In genomic region chr4:151919135-151919840, GRCm38 (mm10) we compare ENCODE assay signal across 16 mouse cellular contexts. TPM values are rescaled to one million over a fixed set of nuclear protein-coding genes. Genes with fewer than 3 reads are reported as not detected.
A peak's percentile ranks its signal among the peaks of the same experiment; 100 is the strongest.
DNase-seq lines count a peak whose midpoint lies in the region; ATAC-seq and TF ChIP-seq lines count a peak whose summit lies in the region.
"Had no signal": no experiment of that assay in that cellular context is flagged by ENCODE, and none has a peak within 500 bp of the region (broad histone marks: within the 10 kb centered on the region; RNA-seq: fewer than 3 reads in every experiment).

No protein-coding gene starts in this region.

- no peak overlapping the region for H3K27ac ChIP-seq in forebrain, embryonic 12.5 days
- no peak overlapping the region for H3K27ac ChIP-seq in forebrain, embryonic 13.5 days
- no peak overlapping the region for H3K27ac ChIP-seq in liver, postnatal 0 days (ENCODE audit: low read depth)
- H3K27ac ChIP-seq in limb, embryonic 10.5 days = peak overlapping the region; percentile 68
- H3K27ac ChIP-seq: hindbrain, embryonic 12.5 days had no signal

- H3K4me1 ChIP-seq in forebrain, embryonic 12.5 days = peaks cover 2% of the 10 kb centered on the region; the same call in 1 of the 2 replicates
- 0 out of 2 replicates have a peak, but pooled peaks cover 3% of the 10 kb centered on the region for H3K4me1 ChIP-seq in forebrain, embryonic 13.5 days
- H3K4me1 ChIP-seq in liver, postnatal 0 days (ENCODE audit: insufficient read depth) = no peaks in the 10 kb centered on the region
- H3K4me1 ChIP-seq in limb, embryonic 10.5 days = peaks cover 13% of the 10 kb centered on the region

- peak; percentile 59 for DNase-seq in liver
- no peak for DNase-seq in liver, postnatal 0 days
- DNase-seq in limb, embryonic 10.5 days (ENCODE audit: low spot score) = peak; percentile 46
- no peak for DNase-seq in left cerebral cortex, adult 11 months (ENCODE audit: low spot score)
- DNase-seq in frontal cortex, postnatal 36 days (ENCODE audit: low spot score in 2 of 2) = no peak
- DNase-seq: cerebellum, adult 18-20 months; gastrocnemius, postnatal 10 days; kidney, adult 2 months; lung, postnatal 10 days; right cerebral cortex, postnatal 25 days; thymus, adult 2 months had no signal

- no peaks in the 10 kb centered on the region for H3K27me3 ChIP-seq in forebrain, embryonic 12.5 days
- H3K27me3 ChIP-seq in forebrain, embryonic 13.5 days = no peaks in the 10 kb centered on the region
- H3K27me3 ChIP-seq in liver, postnatal 0 days (ENCODE audit: insufficient read depth, low read length) = no peaks in the 10 kb centered on the region
- H3K27me3 ChIP-seq in limb, embryonic 10.5 days (ENCODE audit: low read depth, poor library complexity, severe bottlenecking) = no peaks in the 10 kb centered on the region
- H3K27me3 ChIP-seq: hindbrain, embryonic 12.5 days had no signal

- H3K9ac ChIP-seq in forebrain, embryonic 12.5 days = no peak overlapping the region
- no peak overlapping the region for H3K9ac ChIP-seq in forebrain, embryonic 13.5 days
- H3K9ac ChIP-seq in liver, postnatal 0 days (replicated peaks) = no peak overlapping the region

- no peak for ATAC-seq in forebrain, embryonic 12.5 days (ENCODE audit: low FRiP score)
- no peak for ATAC-seq in forebrain, embryonic 13.5 days
- ATAC-seq in liver, postnatal 0 days = no peak
- peak; percentile 61 for ATAC-seq in megakaryocyte progenitor cell, adult 5-6 weeks (replicated peaks; ENCODE audit: poor library complexity)

- H3K4me3 ChIP-seq in forebrain, embryonic 12.5 days (replicated peaks) = no peak overlapping the region
- no peak overlapping the region for H3K4me3 ChIP-seq in forebrain, embryonic 13.5 days
- H3K4me3 ChIP-seq in liver, postnatal 0 days (ENCODE audit: low read depth, low read length) = no peak overlapping the region
- H3K4me3 ChIP-seq in limb, embryonic 10.5 days = peak overlapping the region; percentile 37; the same call in 1 of the 2 replicates

- H3K9me3 ChIP-seq in forebrain, embryonic 12.5 days = no peaks in the 10 kb centered on the region
- no peaks in the 10 kb centered on the region for H3K9me3 ChIP-seq in forebrain, embryonic 13.5 days (replicated peaks)
- peaks cover 5% of the 10 kb centered on the region; the same call in 1 of the 2 replicates for H3K9me3 ChIP-seq in liver, postnatal 0 days (ENCODE audit: low read length)
- H3K9me3 ChIP-seq in limb, embryonic 10.5 days (replicated peaks) = no peaks in the 10 kb centered on the region

- TF ChIP-seq EP300 in liver, postnatal 0 days (IDR thresholded peaks at IDR 0.05; ENCODE audit: low read depth) = no peak

- WGBS in forebrain, embryonic 12.5 days = 78% methylated on average over 20 of the region's 20 CpGs
- WGBS in forebrain, embryonic 13.5 days = 80% methylated on average over 20 of the region's 20 CpGs
- WGBS in liver, postnatal 0 days (ENCODE audit: insufficient replicate concordance) = 66% methylated on average over 20 of the region's 20 CpGs
- WGBS in limb, embryonic 10.5 days = 66% methylated on average over 20 of the region's 20 CpGs

- no peaks in the 10 kb centered on the region for H3K36me3 ChIP-seq in forebrain, embryonic 12.5 days (replicated peaks)
- no peaks in the 10 kb centered on the region for H3K36me3 ChIP-seq in forebrain, embryonic 13.5 days (ENCODE audit: poor library complexity, severe bottlenecking)
- no peaks in the 10 kb centered on the region for H3K36me3 ChIP-seq in liver, postnatal 0 days (replicated peaks; ENCODE audit: insufficient read depth, low read length)
- no peaks in the 10 kb centered on the region for H3K36me3 ChIP-seq in limb, embryonic 10.5 days
- H3K36me3 ChIP-seq: G1E; hindbrain, embryonic 12.5 days had no signal

- no peak for TF ChIP-seq CTCF in liver, postnatal 0 days (IDR thresholded peaks at IDR 0.05; ENCODE audit: low read depth)

- peak overlapping the region; percentile 51; the same call in 1 of the 2 replicates for H3K4me2 ChIP-seq in forebrain, embryonic 12.5 days
- H3K4me2 ChIP-seq in forebrain, embryonic 13.5 days = no peak overlapping the region
- no peak overlapping the region for H3K4me2 ChIP-seq in liver, postnatal 0 days (ENCODE audit: low read depth, low read length)

RNA-seq across cellular contexts. Expression of gene Dnajc11, which starts 14.2 kb away (rescaled TPM):
- polyA plus RNA-seq in forebrain, embryonic 12.5 days (2016; fragmentation: Nextera tagmentation; extraction: Ambion mirVana) = 83.9 and 89.0 TPM in 2 replicates
- polyA plus RNA-seq in forebrain, embryonic 13.5 days (2015; fragmentation: Nextera tagmentation; extraction: Ambion mirVana) = 77.0 and 89.2 TPM in 2 replicates
- 28.8 and 29.2 TPM in 2 replicates for polyA plus RNA-seq in liver, postnatal 0 days (2015; fragmentation: Nextera tagmentation; extraction: Ambion mirVana)
- polyA plus RNA-seq in limb, embryonic 10.5 days (2016; fragmentation: Nextera tagmentation; extraction: Ambion mirVana) = 121 TPM in 2 replicates
- total RNA-seq in megakaryocyte progenitor cell, adult 5-6 weeks (2015) = 35.5 and 45.2 TPM in 2 replicates
- 89.2 and 106 TPM in 2 replicates for total RNA-seq in megakaryocyte progenitor cell, adult 5-6 weeks (2017)

RNA-seq across cellular contexts. Expression of gene Camta1, which starts 57.6 kb away (rescaled TPM):
- 148 and 164 TPM in 2 replicates for polyA plus RNA-seq in forebrain, embryonic 12.5 days (2016; fragmentation: Nextera tagmentation; extraction: Ambion mirVana)
- polyA plus RNA-seq in forebrain, embryonic 13.5 days (2015; fragmentation: Nextera tagmentation; extraction: Ambion mirVana) = 138 and 150 TPM in 2 replicates
- 47.9 and 48.3 TPM in 2 replicates for polyA plus RNA-seq in liver, postnatal 0 days (2015; fragmentation: Nextera tagmentation; extraction: Ambion mirVana)
- polyA plus RNA-seq in limb, embryonic 10.5 days (2016; fragmentation: Nextera tagmentation; extraction: Ambion mirVana) = 94.3 and 102 TPM in 2 replicates
- total RNA-seq in megakaryocyte progenitor cell, adult 5-6 weeks (2015) = 77.9 and 81.5 TPM in 2 replicates
- total RNA-seq in megakaryocyte progenitor cell, adult 5-6 weeks (2017) = 16.3 and 40.1 TPM in 2 replicates

Comparison
In these comparisons a context has a peak if more than half of its experiments do, and no peak if none do; other contexts are left out.
1. DNase-seq: peak in liver (single experiment) and limb, embryonic 10.5 days (single experiment); none in liver, postnatal 0 days (single experiment), left cerebral cortex, adult 11 months (single experiment) and frontal cortex, postnatal 36 days (0 of 2).